Mouse (Mus musculus): Measurements from ENCODE around the gene Slc5a8. TPM values are rescaled to one million over a fixed set of nuclear protein-coding genes. Genes with fewer than 3 reads are reported as not detected.

Gene Slc5a8
- polyA plus RNA-seq (2015; fragmentation: Nextera tagmentation; extraction: Ambion mirVana) = 0.03 TPM in 1 of 2 replicates, not detected in the other

DNA sequence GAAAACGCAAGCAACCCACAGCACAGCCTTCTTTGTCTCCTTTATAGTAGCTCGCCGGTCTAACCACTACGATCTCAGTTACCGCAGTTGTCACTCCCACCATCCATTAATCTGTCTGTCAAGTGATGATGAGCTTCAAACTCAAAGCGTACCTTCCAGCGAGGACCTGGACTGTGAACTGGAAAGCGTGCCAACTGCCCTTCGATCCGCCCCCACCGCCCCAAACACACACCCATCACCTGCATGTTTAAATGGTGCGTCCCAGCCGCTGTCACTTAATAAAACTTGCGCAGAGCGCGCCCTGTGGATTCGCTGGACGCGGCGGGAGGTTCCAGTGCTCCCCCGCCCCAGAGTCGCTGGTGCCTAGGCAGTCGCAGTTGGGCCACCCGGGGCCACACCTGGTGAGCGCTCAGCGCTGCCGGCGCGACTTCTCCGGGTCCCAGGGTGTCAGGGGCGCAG is at the start of gene Slc5a8:
Gene Slc5a8 (plus strand): TSS at position 361 of the 459 bp plus-strand sequence.
- WGBS = 3% methylated on average over 31 of the region's 31 CpGs
- H3K9me3 ChIP-seq (replicated peaks) = no peaks in the 10 kb centered on the region
- H3K27ac ChIP-seq = no peak within 1 kb of the TSS
- 0 out of 2 replicates have a peak, but pooled peaks have one; percentile 36 for ATAC-seq
- H3K27me3 ChIP-seq = peaks cover 32% of the 10 kb centered on the region
- peak within 1 kb of the TSS; percentile 31 for H3K4me3 ChIP-seq
- peaks cover 12% of the 10 kb centered on the region; the same call in 1 of the 2 replicates for H3K4me1 ChIP-seq
- H3K9ac ChIP-seq = no peak within 1 kb of the TSS
- H3K4me2 ChIP-seq = peak within 1 kb of the TSS; percentile 60
- no peaks in the 10 kb centered on the region for H3K36me3 ChIP-seq (ENCODE audit: poor library complexity, severe bottlenecking)

- Histone ChIP-seq H3K9ac (no peak overlapping the region), H3K27me3 (no peaks in the 10 kb centered on the region), H3K9me3 (replicated peaks) (no peaks in the 10 kb centered on the region), H3K4me1 (no peaks in the 10 kb centered on the region), H3K4me3 (no peak overlapping the region), H3K4me2 (no peak overlapping the region), H3K36me3 (ENCODE audit: poor library complexity, severe bottlenecking) (no peaks in the 10 kb centered on the region), H3K27ac (no peak overlapping the region)
- no peak for ATAC-seq
- 85% methylated on average over 7 of the region's 7 CpGs for WGBS
Observed at GRCm38 (mm10) chr10:88848876-88849476, 36.8 kb upstream of the Slc5a8 start.

GRCm38 (mm10) chr10:88849976-88850375 is 35.8 kb upstream of the Slc5a8 start:
- H3K9me3 ChIP-seq (replicated peaks) = no peaks in the 10 kb centered on the region
- H3K36me3 ChIP-seq (ENCODE audit: poor library complexity, severe bottlenecking) = no peaks in the 10 kb centered on the region
- H3K4me2 ChIP-seq = no peak overlapping the region
- no peak for ATAC-seq
- no peaks in the 10 kb centered on the region for H3K27me3 ChIP-seq
- H3K4me1 ChIP-seq = no peaks in the 10 kb centered on the region
- no peak overlapping the region for H3K9ac ChIP-seq
- no peak overlapping the region for H3K27ac ChIP-seq
- 89% methylated on average over 4 of the region's 4 CpGs for WGBS
- no peak overlapping the region for H3K4me3 ChIP-seq

DNA sequence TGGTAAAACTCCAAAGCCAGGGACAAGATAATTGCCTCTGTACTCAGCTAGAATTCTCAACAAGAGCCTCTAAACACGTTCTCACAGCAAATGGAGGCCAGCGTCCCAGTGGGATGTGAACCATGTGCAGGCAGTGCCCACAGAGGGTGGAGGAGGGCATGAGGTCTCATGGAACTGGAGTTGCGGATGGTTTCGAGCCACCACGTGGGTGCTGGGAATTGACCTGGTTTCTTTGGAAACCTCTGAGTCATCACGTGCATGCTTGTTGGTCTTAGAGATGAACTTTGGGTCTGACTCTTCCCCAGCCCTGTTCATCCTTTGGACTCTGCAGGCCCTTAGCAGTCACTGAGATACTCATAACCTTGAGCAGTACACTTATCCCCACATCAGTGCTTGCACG is 32.5 kb upstream of the Slc5a8 start:
- Histone ChIP-seq H3K4me2 (no peak overlapping the region), H3K9me3 (replicated peaks) (no peaks in the 10 kb centered on the region), H3K4me1 (no peaks in the 10 kb centered on the region), H3K27me3 (no peaks in the 10 kb centered on the region), H3K9ac (no peak overlapping the region), H3K27ac (no peak overlapping the region), H3K36me3 (ENCODE audit: poor library complexity, severe bottlenecking) (no peaks in the 10 kb centered on the region), H3K4me3 (no peak overlapping the region)
- WGBS = 90% methylated on average over 7 of the region's 7 CpGs
- no peak for ATAC-seq

GRCm38 (mm10) chr10:88860911-88861310 is 24.9 kb upstream of the Slc5a8 start:
- H3K4me1 ChIP-seq = no peaks in the 10 kb centered on the region
- no peak overlapping the region for H3K9ac ChIP-seq
- no peak for ATAC-seq
- no peak overlapping the region for H3K4me3 ChIP-seq
- no peaks in the 10 kb centered on the region for H3K9me3 ChIP-seq (replicated peaks)
- no peaks in the 10 kb centered on the region for H3K36me3 ChIP-seq (ENCODE audit: poor library complexity, severe bottlenecking)
- no peaks in the 10 kb centered on the region for H3K27me3 ChIP-seq
- no peak overlapping the region for H3K4me2 ChIP-seq
- WGBS = 85% methylated on average over 3 of the region's 3 CpGs
- H3K27ac ChIP-seq = no peak overlapping the region

- Histone ChIP-seq H3K27ac (no peak overlapping the region), H3K4me2 (no peak overlapping the region), H3K4me3 (no peak overlapping the region), H3K9ac (no peak overlapping the region), H3K9me3 (replicated peaks) (no peaks in the 10 kb centered on the region), H3K27me3 (no peaks in the 10 kb centered on the region), H3K36me3 (ENCODE audit: poor library complexity, severe bottlenecking) (no peaks in the 10 kb centered on the region), H3K4me1 (no peaks in the 10 kb centered on the region)
- no peak for ATAC-seq
Observed at GRCm38 (mm10) chr10:88861416-88861815, 24.4 kb upstream of the Slc5a8 start.

DNA sequence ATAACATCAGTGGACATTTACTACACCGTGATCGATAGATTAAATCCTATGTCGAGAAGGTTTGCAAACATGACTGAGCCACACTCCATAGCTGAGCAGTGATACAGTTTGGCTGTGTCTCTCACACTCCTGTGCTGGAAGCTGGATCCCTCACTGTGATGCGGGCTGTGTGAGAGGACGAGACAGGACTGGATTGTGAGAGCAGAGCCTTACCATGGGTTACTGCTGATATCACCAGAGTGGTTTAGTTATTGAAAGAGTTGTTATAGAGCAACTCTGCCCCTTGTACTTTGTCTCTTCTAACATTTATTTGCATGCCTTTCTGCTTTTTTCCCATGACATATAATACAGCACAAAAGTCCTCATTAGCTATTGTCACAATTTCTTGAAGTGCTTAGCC is 23.5 kb upstream of the Slc5a8 start:
- Histone ChIP-seq H3K4me3 (no peak overlapping the region), H3K27me3 (no peaks in the 10 kb centered on the region), H3K4me2 (no peak overlapping the region), H3K4me1 (no peaks in the 10 kb centered on the region), H3K9me3 (replicated peaks) (no peaks in the 10 kb centered on the region), H3K9ac (no peak overlapping the region), H3K27ac (no peak overlapping the region), H3K36me3 (ENCODE audit: poor library complexity, severe bottlenecking) (no peaks in the 10 kb centered on the region)
- 94% methylated on average over 5 of the region's 5 CpGs for WGBS
- no peak for ATAC-seq

- ATAC-seq = no peak
- Histone ChIP-seq H3K9me3 (replicated peaks) (no peaks in the 10 kb centered on the region), H3K36me3 (ENCODE audit: poor library complexity, severe bottlenecking) (no peaks in the 10 kb centered on the region), H3K9ac (no peak overlapping the region), H3K27ac (no peak overlapping the region), H3K4me1 (no peaks in the 10 kb centered on the region), H3K4me2 (no peak overlapping the region), H3K27me3 (no peaks in the 10 kb centered on the region), H3K4me3 (no peak overlapping the region)
- WGBS = 63% methylated on average over 2 of the region's 2 CpGs
Observed at GRCm38 (mm10) chr10:88866017-88866416, 19.8 kb upstream of the Slc5a8 start.

DNA sequence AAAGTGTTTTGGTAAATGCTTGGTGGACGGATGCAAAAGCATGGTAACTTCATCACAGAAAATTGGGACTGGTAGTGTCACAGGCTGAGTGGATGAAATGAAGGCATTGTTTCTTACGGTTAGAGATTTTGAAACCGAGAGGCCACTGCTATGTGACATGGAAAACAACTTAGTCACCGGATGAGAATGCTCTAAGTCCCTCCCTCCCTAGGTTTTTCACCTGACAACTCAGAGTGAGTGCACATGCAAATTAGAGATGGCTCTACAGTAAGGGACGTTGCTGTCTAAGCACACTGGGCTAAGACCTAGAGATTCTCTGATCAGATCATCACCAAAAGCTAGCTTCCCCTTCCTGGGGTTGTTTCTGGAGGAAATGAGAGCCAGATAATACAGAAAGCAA is 10.9 kb upstream of the Slc5a8 start:
- 69% methylated on average over 5 of the region's 5 CpGs for WGBS
- ATAC-seq = no peak

GRCm38 (mm10) chr10:88877421-88877820 is 8.4 kb upstream of the Slc5a8 start:
- no peak overlapping the region for H3K9ac ChIP-seq
- H3K9me3 ChIP-seq (replicated peaks) = no peaks in the 10 kb centered on the region
- H3K36me3 ChIP-seq (ENCODE audit: poor library complexity, severe bottlenecking) = no peaks in the 10 kb centered on the region
- no peak overlapping the region for H3K4me3 ChIP-seq
- H3K4me1 ChIP-seq = no peaks in the 10 kb centered on the region
- no peaks in the 10 kb centered on the region for H3K27me3 ChIP-seq
- no peak for ATAC-seq
- 91% methylated on average over 7 of the region's 7 CpGs for WGBS
- no peak overlapping the region for H3K4me2 ChIP-seq
- no peak overlapping the region for H3K27ac ChIP-seq

More for the DNA sequence above, 10.9 kb upstream of the Slc5a8 start:
- no peak overlapping the region for H3K9ac ChIP-seq
- H3K4me3 ChIP-seq = no peak overlapping the region
- H3K4me1 ChIP-seq = no peaks in the 10 kb centered on the region
- H3K9me3 ChIP-seq (replicated peaks) = no peaks in the 10 kb centered on the region
- H3K27ac ChIP-seq = no peak overlapping the region
- no peak overlapping the region for H3K4me2 ChIP-seq
- H3K27me3 ChIP-seq = no peaks in the 10 kb centered on the region
- no peaks in the 10 kb centered on the region for H3K36me3 ChIP-seq (ENCODE audit: poor library complexity, severe bottlenecking)

GRCm38 (mm10) chr10:88883721-88884120 is 2.1 kb upstream of the Slc5a8 start:
- Histone ChIP-seq H3K9ac (no peak overlapping the region), H3K27me3 (peaks cover 32% of the 10 kb centered on the region), H3K27ac (no peak overlapping the region), H3K4me1 (peaks cover 12% of the 10 kb centered on the region; the same call in 1 of the 2 replicates), H3K4me3 (no peak overlapping the region), H3K4me2 (no peak overlapping the region), H3K9me3 (replicated peaks) (no peaks in the 10 kb centered on the region), H3K36me3 (ENCODE audit: poor library complexity, severe bottlenecking) (no peaks in the 10 kb centered on the region)
- no peak for ATAC-seq
- WGBS = 81% methylated on average over 2 of the region's 2 CpGs

DNA sequence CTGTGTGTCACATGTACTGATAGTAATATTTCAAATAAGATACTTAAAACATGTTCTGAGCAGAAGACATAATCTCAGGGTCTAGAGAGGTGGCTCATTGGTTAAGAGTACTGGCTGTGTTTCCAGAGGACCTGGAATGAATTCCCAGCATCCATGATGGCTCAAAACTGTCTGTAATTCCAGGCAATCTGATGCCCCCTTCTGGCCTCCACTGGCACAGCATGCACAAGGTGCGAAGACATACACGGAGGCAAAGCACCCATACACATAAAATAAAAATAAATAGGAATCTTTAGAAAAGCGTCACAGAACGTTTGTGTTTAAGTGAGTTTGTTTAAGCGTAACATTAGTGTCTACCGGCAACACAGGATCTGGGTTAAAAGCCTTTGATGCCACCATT is 956 bp upstream of the Slc5a8 start:
- 79% methylated on average over 6 of the region's 6 CpGs for WGBS
- Histone ChIP-seq H3K9ac (no peak overlapping the region), H3K9me3 (replicated peaks) (no peaks in the 10 kb centered on the region), H3K27me3 (peaks cover 32% of the 10 kb centered on the region), H3K27ac (no peak overlapping the region), H3K4me2 (no peak overlapping the region), H3K4me3 (no peak overlapping the region), H3K36me3 (ENCODE audit: poor library complexity, severe bottlenecking) (no peaks in the 10 kb centered on the region), H3K4me1 (peaks cover 12% of the 10 kb centered on the region; the same call in 1 of the 2 replicates)
- no peak for ATAC-seq

GRCm38 (mm10) chr10:88886114-88886513 is 322 bp downstream of the Slc5a8 start:
- H3K9ac ChIP-seq = no peak overlapping the region
- peak; percentile 43; the same call in 1 of the 2 replicates for ATAC-seq
- WGBS = 2% methylated on average over 32 of the region's 32 CpGs
- no peaks in the 10 kb centered on the region for H3K36me3 ChIP-seq (ENCODE audit: poor library complexity, severe bottlenecking)
- peak overlapping the region; percentile 31 for H3K4me3 ChIP-seq
- H3K27ac ChIP-seq = no peak overlapping the region
- peaks cover 32% of the 10 kb centered on the region for H3K27me3 ChIP-seq
- peak overlapping the region; percentile 60 for H3K4me2 ChIP-seq
- H3K9me3 ChIP-seq (replicated peaks) = no peaks in the 10 kb centered on the region
- H3K4me1 ChIP-seq = peaks cover 12% of the 10 kb centered on the region; the same call in 1 of the 2 replicates

Measured in forebrain, embryonic 13.5 days (tissue).